Mouse (Mus musculus) adrenal gland, postnatal 10 days (tissue): ENCODE measurements at regions not wholly inside any gene's neighbourhood (a gene's known extent, or its start where the extent isn't known, plus 50 kb on each side); places are given as distances from the start of the nearest gene placed in this dataset.

ENCODE experiments used
- DNase-seq: peaks from one replicate; pipeline ENCODE4 v3.0.0; 2021; ENCODE audit warnings: mixed read lengths

DNA sequence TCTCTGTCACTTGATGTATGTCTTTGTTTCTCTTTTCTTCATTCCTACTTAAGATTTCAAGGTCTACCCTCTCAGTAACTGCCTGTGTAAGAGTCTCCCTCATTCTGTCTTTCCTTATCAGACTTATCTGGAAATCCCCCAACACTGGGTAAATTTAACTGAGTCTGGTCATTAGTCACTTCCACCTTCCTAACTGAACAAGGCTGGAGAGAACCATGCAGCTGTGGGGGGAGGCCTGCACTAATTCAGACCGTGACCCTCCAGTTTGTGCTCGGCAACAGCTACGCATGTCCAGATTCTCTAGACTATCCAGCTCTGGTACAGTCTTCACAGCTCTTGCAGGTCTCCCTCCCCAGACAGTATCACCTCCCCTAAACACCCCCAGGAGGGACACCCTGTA lies 103.3 kb downstream of the Prox1 start:
- DNase-seq = peak; percentile 26

DNA sequence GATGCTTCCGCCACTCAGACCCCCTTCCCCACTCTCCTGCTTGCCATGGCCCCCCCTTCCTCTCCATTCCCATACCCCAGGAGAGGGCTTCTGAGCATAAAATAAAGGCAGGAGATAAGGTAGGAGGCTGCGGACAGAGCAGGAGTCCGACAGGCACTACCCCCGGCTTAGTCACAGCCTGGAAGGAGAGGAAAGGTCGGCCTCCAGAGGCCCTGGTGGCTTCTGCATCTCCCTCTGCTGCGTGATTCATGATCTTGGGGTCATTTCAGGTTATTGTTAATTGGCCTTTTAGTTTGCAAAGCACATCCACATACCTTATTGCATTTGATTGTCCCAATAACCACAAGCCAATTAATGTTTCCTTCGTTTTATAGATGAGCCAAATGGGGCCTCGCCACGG lies 104.1 kb downstream of the Prox1 start:
- DNase-seq = peak; percentile 37

DNA sequence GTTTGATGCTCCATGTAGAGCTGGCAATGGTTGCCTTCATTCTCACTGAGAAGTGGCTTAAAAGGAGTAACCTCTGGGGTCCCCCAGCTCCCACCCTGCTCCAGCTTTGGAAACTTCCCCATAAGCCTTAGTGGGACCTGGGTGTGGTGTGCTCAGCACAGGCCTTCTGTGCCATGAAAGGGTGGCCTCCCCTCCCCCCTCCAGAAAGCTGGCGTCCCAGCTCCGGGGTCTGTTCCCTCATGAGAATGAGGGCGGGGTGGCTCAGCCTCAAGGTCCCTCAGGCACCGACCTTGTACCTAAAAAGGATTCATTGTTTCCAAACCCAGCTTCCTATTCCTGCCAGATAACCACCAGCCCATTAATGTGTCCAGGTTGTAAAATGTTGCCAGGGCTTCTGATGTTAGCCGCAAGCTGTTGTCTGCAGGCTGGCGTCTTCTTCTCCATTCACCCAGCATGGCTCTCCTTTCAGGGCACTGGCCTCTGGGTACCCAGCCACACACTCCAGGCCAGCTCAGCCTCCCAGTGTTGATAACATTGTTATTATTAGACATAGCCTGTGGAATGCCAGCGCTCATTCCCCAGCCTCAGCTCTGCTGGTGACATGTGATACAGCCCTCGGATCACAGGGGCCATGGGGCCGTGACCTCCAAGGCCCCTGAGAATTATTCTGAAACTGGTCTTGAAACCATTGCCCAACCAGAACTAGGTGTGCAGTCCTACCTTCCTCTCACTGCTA lies 108.8 kb downstream of the Prox1 start:
- DNase-seq = peak; percentile 42

DNA sequence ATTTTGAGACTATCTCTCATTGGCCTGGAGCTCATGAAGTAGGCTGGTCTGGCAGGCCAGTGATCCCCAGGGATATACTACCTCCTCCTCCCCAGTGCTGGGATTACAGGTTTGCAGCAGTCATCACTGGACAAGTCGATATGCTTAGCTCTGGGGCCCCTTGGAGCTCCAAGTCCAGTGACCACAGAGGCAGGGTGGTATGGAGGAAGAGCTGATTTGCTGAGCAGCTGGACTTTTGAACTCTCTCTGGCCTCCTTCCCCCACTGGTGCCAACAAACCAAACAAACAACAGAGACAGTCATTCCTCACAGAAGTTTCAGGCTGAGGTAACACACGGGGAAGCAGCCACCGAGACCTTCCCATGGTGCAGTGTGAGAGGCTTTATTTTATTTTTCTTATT lies 111.5 kb downstream of the Prox1 start:
- no peak for DNase-seq

DNA sequence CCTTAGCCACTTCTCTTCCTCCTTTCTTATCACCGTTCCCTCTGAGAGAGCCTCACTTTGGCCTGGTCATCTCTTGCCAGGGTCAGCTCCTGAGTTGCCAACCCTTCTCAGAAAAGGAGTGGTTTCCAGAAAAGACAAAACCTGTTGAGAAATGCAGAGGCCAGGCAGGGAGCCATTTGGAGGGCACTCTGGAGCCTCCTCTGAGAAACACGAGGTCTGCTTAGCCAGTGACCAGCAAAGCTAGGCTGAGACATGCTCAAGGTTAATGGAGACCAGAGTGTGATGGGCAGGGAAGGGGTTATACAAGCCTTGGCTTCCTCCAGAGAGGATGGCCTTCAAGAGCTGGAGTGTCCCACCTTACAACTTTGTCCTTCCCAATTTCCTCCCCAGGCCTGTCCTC lies 113.6 kb downstream of the Prox1 start:
- DNase-seq = peak; percentile 52

DNA sequence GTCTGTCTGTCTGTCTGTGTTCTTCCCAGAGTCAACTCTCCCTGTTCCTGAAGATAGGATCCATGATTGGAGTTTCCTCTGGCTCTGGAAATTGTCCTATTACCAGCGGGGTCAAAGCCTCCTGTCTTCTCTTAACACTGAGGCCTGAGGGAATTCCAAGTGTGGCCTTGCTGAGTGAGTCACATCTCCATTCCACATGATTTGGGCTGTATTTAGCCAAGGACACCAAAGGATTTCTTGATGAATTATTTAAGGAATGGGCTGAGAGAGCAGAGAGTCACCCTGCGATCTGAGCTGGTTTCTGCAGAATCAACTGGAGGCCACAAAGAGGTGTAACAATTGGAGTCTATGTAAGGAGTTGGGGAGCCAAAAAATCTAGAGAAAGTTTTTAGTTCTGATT lies 118.6 kb downstream of the Prox1 start:
- no peak for DNase-seq

DNA sequence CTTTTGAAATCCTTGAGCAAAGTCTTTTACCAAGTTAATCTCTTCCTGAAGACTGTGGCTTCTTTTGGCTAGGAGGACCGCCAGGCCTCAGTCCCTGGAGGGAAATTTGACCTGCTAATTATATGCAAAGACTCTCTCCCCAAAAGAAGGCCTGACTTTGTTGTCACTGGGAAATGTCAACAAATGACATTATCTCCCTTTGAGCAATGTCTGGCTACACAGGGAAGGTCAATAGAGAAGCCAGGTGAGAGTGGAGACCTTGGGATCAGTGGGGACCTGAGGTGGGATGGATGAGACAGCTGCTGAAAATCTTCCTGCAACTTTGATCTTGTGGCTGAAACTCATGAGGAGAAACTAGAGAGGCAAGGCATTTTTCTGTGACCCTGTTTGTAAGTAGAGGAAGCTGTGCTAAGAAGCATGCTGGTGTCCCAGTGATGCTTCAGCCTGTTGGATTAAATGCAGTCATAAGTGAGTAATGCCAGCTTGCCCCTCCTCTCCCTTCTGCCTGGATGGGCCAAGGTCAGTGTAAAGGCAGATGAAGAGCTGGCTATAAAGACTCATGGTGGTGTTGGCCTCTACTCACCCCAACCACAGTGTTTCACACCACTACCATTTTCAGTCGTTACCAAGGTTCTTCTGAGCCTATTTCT lies 121.9 kb downstream of the Prox1 start:
- peak; percentile 36 for DNase-seq

DNA sequence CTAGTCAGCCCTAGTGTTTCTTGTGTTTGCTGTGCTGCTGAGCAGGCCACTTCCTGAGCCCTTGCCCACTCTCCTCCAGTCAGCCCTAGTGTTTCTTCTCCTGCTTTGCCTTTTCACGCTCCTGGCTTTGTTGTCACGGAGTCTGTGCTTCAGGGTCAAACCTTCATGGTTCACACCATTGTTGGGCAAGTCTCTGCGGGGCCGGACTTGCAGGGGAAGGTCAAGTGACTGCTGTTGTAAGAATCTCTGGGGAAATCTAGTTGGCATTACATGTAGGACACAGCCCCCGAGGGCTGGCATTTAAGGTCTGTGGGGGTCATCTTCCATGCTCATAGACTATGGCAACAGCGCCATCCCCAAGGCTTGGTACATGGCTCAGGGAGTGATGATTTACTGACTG lies 123.3 kb downstream of the Prox1 start:
- DNase-seq = peak; percentile 47

DNA sequence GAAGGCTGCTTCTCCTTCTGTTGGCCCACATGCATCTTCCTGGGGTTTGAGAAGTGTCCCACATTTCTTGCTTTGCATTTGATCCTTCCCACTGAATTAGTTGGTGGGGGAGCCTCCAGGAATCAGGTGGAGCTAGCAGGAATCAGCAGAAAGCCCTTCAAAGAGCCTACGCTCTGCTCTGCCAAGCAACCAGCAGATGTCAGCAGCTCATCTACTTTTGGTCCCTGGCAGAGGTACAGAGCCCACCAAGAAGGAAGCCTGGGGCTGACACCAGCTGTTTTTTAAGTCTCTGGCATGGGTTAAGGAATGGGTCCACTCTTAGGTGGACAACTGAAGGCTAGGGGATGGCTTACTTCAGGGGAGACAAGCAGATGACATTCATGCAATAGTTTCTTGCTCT lies 123.6 kb upstream of the Smyd2 start:
- peak; percentile 56 for DNase-seq

DNA sequence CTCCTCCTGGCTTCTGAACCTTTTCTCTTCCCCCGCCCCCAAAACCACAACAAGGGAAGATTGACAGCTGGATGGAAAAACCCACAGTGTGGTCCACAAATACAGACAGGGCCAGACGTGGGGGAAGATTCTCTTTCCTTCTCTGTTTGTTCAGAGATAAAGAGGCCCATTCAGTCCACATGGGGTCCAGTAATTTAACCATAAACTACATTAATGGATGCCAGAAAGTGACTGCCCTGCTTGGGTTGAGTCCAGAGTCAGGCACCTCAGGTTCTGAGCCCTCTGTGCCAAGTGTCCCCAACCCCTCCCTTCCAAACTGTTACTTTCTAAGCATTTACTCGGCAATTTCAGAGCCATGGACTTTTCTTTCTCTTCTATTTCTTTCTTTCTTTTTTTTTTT lies 121.9 kb upstream of the Smyd2 start:
- no peak for DNase-seq

DNA sequence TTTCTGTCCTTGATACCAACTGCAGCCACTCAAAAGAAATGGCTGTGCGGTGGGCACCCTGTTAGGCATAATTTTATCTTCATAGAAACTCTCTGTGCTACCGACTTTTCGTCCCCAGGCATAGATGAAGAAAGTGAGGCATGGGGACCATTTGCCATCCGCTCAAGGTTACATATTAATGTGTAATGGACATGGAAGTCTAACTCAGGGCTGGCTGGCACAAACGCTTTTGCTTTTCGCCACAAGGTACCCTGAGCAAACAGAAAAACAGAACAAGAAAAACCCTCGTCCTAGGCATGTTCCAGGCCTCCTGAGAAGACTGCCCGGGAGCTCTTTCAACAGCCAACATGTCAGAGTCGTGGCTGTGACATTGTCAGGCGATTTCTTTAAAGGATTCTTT lies 121.0 kb upstream of the Smyd2 start:
- no peak for DNase-seq

DNA sequence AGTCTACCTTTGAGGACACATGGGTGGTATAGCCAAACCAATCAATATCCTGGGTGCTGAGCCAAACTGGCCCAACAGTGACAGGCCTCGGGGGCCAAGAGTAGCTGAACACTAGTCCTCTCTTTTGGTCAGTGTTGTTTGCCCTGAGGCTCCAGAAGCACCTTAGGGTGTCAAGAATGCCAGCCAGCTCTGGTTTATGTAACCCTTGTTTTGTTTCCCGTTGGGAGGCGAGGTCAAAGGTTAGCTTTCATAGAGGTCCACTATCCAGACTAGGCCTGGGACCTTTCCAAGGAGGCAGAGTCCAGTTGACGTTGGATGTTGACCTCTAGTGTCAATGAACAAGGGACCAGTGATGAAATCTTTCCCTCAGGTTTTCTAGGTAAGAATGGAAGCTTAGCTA lies 120.0 kb upstream of the Smyd2 start:
- peak; percentile 55 for DNase-seq

DNA sequence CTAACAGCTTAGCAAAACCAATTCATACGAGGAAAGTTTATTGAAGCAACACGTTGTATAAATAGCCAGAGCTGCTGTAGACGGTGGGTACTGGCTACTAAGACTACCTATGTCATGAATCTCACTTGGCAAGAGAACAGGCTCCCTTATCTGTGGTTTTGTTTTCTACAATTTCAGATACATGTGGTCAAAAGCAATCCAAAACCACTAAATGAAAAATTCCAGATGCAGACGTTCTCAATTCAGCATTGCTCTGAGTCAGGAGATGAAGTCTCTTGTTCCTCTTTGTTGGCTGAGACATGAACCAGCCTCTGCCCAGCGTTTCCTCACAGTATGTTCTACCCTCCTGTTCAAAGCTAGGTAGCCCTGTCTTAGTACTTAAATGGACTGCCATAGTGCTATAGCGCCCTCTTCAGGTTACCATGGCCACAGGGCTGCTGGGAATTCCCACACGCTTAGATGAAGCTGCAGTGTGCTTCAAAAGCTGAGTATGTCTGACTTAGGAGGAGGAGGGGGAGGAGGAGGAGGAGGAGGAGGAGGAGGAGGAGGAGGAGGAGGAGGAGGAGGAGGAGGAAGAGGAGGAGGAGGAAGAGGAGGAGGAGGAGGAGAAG lies 119.0 kb upstream of the Smyd2 start:
- DNase-seq = no peak

DNA sequence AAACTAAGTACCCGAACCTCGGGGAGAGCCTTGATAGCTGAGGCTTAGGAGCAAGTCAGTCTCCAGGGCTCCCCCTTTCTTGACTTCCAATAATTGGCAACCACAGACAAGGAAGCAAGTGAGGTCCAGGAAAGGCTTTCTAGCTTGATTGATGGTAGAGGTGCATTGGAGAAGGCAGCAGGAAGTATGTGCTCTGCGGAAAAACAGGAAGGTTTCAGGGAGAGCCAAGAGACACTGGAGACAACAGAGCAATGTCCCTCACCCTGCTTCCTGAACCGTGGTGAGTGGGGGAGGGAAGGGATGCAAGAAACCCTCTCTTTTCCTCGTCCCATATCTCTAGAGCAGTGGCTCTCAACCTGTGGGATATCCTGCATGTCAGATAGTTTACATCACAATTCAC lies 115.9 kb upstream of the Smyd2 start:
- no peak for DNase-seq

DNA sequence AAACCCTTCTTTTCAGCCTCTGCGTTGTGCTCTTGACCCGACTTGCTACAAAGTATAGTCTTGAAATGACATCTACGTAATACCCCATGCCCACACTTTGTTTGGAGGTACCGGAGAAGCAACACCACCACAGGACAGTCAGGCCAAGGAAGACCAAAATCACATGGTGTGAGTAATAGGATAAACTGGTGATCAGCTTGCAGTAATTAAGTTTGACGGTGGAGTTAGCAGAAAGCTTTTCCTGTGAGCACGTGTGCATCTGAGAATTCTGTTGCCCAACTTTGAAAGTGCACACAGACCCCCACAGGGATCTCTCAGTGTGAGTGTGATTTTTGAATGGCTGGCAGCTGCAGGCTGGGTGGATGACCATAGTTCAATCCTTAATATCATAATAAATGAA lies 114.6 kb upstream of the Smyd2 start:
- DNase-seq = no peak

DNA sequence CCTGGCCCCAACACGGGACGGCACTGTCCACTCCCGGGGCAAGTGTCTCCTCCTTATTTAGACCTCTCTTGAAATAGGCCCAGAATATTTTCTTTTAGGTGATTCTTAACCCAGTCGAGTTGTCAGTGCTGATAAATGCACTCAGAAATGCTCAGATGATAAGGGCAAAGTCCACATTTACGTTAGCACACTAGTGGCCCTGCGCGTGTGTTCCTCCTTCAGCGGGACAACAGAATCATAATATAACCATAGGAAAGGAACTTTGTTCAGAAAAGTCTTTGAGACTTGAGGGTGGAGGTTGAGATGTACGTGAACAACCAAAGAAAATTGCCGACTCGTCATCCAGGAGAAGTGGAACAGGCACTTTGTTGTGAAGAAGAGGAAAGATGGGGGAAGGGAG lies 113.8 kb upstream of the Smyd2 start:
- no peak for DNase-seq

DNA sequence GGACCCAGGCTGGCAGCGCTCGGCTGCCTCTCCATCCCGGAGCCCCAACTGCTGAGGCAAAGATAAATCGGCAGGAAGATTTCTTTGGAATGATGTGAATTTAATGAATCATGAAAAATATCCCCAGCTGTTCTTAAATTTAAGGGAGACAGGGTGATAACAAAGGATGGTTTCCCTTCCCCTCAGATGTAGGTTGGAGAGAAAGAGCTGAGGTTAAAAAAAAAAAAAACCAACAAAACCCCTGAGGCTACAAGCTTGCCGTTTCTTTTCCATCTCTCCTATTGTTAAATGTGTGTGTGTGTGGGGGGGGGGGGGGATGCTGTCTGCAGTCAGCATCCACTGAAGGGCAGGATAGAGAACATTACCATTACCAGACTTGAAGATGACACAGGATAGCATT lies 111.9 kb upstream of the Smyd2 start:
- DNase-seq = no peak

DNA sequence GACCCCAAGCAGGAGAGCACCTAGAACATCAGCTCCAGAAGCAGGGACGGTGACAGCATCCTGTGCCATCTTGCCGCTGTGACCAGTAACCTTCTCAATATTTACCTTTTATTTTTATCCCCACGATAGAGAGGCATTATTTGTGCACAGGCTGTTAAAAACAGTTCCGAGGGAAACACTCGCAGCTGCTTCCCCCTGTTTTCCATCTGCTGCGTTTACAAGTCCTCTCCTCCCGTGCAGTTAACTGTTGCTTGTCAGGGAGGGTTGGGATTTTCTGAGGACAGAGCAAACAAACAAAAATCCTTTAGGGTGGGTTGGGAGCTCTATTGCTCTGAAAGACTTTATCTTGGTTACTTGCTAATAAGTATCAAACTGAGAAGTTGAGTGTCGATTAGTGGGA lies 105.4 kb upstream of the Smyd2 start:
- no peak for DNase-seq

DNA sequence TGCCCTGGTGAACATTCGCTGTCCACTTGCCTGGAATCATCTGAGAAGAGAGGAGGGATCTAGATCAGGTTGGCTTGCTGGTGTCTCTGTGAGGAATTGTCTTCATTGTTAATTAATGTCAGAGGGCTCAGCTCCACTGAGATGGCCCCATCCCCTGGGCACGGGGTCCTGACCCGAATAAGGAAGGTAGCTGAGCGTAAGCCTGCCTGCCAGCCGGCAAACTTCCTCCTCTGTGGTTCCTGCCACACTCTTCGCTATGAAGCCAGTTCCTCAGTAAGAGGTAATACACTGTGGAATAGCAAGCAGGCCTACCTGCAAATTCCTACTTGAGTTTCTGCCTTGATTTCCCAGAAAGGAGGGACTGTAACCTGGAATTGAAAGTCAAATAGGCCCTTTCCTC lies 87.3 kb upstream of the Smyd2 start:
- no peak for DNase-seq

DNA sequence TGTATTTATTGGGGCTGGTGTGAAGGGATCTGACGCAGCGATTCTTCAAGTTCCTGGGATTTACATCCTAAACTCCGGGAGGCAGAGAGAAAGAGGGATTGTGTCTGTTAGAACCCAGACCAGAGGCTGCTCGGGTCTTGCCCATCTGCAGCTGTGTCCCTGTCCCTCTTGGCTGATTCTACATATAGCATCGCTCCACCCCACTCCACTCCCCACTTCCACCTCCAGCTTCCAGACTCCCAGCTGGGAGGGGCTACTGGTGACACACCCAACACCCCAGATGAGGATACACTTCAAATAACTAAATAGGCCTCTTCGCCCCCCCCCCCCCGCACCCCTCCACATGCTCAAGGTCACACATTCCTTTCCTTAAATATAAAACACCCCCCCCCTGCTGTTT lies 85.1 kb upstream of the Smyd2 start:
- no peak for DNase-seq

DNA sequence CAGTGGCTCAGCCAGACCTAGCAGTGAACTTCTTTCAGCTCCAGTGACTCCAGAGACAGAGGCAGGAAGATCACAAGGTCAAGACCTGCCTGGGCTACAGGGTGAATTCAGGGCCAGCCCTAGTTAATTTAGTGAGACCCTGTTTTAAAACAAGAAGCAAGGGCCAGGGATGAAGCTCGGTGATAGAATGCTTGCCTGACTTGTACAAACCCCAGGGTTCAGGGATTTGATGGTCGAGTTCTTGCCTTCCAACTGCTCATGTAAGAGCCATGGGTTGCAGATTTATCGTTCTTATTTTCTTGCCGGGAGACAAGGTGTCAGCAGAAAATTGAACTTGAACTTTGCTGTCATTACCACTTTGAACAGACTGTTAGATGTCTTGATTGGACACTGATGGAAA lies 78.9 kb upstream of the Smyd2 start:
- DNase-seq = no peak

DNA sequence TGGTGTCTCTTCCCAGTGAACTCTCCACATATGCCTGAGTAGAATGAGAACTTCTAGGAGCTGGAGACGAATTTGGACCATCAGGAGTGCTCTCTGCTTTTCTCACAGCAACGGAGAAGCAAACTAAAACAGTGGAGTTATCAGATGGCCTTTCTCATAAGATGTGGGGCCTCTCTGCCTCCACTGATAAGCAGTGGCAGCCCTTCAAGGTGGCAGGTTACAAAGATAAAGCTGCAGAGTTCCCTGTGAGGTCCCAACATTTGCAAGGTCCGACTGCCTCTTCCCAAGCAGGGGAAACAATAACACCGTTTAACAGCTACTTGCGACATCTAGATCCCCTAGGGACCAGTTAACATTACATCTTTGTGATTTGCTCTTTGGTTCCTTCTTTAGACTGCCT lies 71.5 kb upstream of the Smyd2 start:
- no peak for DNase-seq

DNA sequence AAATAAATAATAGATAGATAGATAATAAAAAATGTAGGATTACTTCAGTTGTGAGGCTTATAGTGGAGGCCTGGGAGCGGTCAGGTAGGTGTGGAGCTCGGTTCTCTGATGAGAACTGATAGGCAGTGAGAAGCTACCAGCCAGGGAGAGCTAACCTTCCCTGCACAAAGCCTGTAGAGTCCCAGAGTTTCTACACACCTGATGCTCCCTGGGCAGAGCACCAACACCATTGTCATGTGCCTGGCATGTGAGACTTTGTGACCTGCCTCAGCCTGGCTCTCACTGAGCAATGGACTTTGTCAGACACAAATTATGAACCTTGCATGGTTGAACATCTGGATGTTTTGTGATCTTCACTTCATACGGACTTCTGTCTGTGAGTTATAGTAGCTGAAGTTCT lies 71.1 kb upstream of the Smyd2 start:
- DNase-seq = no peak

DNA sequence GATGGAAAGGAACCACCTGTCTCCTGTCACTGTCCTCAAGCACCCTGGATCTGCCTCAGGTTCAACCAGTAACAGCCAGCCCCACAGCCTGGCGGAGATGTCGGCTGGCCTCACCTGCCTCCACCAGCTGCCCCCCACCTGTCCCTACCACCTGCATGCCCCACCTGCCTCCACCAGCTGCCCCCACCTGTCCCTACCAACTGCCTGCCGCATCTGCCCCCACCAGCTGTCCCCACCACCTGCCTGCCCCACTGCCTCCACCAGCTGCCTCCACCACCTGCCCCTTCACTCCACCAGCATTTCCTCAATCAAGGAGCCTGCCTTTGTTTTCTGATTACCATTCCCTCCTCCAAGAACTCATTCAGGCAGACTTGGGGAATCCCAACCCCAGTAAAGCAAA lies 68.9 kb upstream of the Smyd2 start:
- DNase-seq = no peak
